Mouse (Mus musculus): ENCODE results near the gene L3mbtl4. TPM values are rescaled to one million over a fixed set of nuclear protein-coding genes. Genes with fewer than 3 reads are reported as not detected.

L3mbtl4 gene
- polyA plus RNA-seq, 1 experiment from 2014 or later: 0.08 TPM

GRCm38 (mm10) chr17:68422663-68423498, 149.3 kb downstream of the L3mbtl4 start:
- Histone ChIP-seq H3K4me2 (replicated peaks; ENCODE audit: low read depth, low read length) (no peak overlapping the region), H3K36me3 (ENCODE audit: insufficient read depth, low read length) (no peaks in the 10 kb centered on the region), H3K4me1 (ENCODE audit: insufficient read depth, low read depth, low read length) (no peaks in the 10 kb centered on the region), H3K4me3 (ENCODE audit: low read depth, low read length) (no peak overlapping the region), H3K27me3 (replicated peaks; ENCODE audit: insufficient read depth, low read length) (no peaks in the 10 kb centered on the region), H3K9ac (replicated peaks; ENCODE audit: low read depth) (no peak overlapping the region), H3K27ac (ENCODE audit: low read length) (no peak overlapping the region), H3K9me3 (ENCODE audit: low read length) (no peaks in the 10 kb centered on the region)
- no peak for ATAC-seq
- 57% methylated on average over 12 of the region's 12 CpGs for WGBS
- no peak for TF ChIP-seq EP300 (IDR thresholded peaks at IDR 0.05)
- TF ChIP-seq CTCF (IDR thresholded peaks at IDR 0.05): no peak
- no peak for DNase-seq (ENCODE audit: low spot score)

DNA sequence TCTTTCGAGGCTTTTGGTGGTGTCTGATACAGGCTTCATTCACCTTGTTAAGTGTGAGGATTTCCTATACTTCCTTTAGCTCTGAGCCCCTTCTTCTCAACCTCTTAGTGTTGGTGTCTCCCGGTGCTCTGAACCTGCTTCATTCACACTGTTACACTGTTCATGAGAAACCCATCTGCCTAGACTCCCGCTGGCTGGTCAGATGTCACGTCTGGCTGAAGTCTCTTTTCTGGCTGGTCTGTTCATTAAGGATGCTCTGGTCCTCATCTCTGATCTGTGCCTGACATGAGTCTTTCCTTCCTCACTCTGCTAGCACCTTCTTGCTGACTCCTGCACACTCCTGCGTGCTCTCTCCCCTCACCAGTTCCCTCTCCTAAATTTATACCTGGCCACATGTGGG, 160.0 kb downstream of the L3mbtl4 start:
- DNase-seq (ENCODE audit: low spot score) (no peak), ATAC-seq (no peak)
- TF ChIP-seq EP300 (IDR thresholded peaks at IDR 0.05) (no peak), CTCF (IDR thresholded peaks at IDR 0.05) (no peak)
- Histone ChIP-seq H3K9me3 (ENCODE audit: low read length) (no peaks in the 10 kb centered on the region), H3K4me1 (ENCODE audit: insufficient read depth, low read depth, low read length) (no peaks in the 10 kb centered on the region), H3K4me2 (replicated peaks; ENCODE audit: low read depth, low read length) (no peak overlapping the region), H3K9ac (replicated peaks; ENCODE audit: low read depth) (no peak overlapping the region), H3K27ac (ENCODE audit: low read length) (no peak overlapping the region), H3K4me3 (ENCODE audit: low read depth, low read length) (no peak overlapping the region), H3K27me3 (replicated peaks; ENCODE audit: insufficient read depth, low read length) (no peaks in the 10 kb centered on the region), H3K36me3 (ENCODE audit: insufficient read depth, low read length) (no peaks in the 10 kb centered on the region)
- 63% methylated on average over 5 of the region's 5 CpGs for WGBS

- WGBS: 82% methylated on average over 1 of the region's 1 CpGs
Observed at GRCm38 (mm10) chr17:68450921-68451320, 177.3 kb downstream of the L3mbtl4 start.

GRCm38 (mm10) chr17:68461471-68461870, 187.9 kb downstream of the L3mbtl4 start:
- Histone ChIP-seq H3K9ac (replicated peaks; ENCODE audit: low read depth) (no peak overlapping the region), H3K36me3 (ENCODE audit: insufficient read depth, low read length) (no peaks in the 10 kb centered on the region), H3K9me3 (ENCODE audit: low read length) (no peaks in the 10 kb centered on the region), H3K4me2 (replicated peaks; ENCODE audit: low read depth, low read length) (no peak overlapping the region), H3K27ac (ENCODE audit: low read length) (no peak overlapping the region), H3K4me1 (ENCODE audit: insufficient read depth, low read depth, low read length) (no peaks in the 10 kb centered on the region), H3K4me3 (ENCODE audit: low read depth, low read length) (no peak overlapping the region), H3K27me3 (replicated peaks; ENCODE audit: insufficient read depth, low read length) (no peaks in the 10 kb centered on the region)
- TF ChIP-seq EP300 (IDR thresholded peaks at IDR 0.05): no peak
- no peak for TF ChIP-seq CTCF (IDR thresholded peaks at IDR 0.05)
- 83% methylated on average over 5 of the region's 5 CpGs for WGBS
- DNase-seq (ENCODE audit: low spot score) (no peak), ATAC-seq (no peak)

More at GRCm38 (mm10) chr17:68450921-68451320, 177.3 kb downstream of the L3mbtl4 start:
- Histone ChIP-seq H3K9ac (replicated peaks; ENCODE audit: low read depth) (no peak overlapping the region), H3K36me3 (ENCODE audit: insufficient read depth, low read length) (no peaks in the 10 kb centered on the region), H3K9me3 (ENCODE audit: low read length) (no peaks in the 10 kb centered on the region), H3K27ac (ENCODE audit: low read length) (no peak overlapping the region), H3K4me2 (replicated peaks; ENCODE audit: low read depth, low read length) (no peak overlapping the region), H3K4me1 (ENCODE audit: insufficient read depth, low read depth, low read length) (no peaks in the 10 kb centered on the region), H3K4me3 (ENCODE audit: low read depth, low read length) (no peak overlapping the region), H3K27me3 (replicated peaks; ENCODE audit: insufficient read depth, low read length) (no peaks in the 10 kb centered on the region)
- TF ChIP-seq EP300 (IDR thresholded peaks at IDR 0.05): no peak
- TF ChIP-seq CTCF (IDR thresholded peaks at IDR 0.05): no peak
- no peak for DNase-seq (ENCODE audit: low spot score)
- no peak for ATAC-seq

DNA sequence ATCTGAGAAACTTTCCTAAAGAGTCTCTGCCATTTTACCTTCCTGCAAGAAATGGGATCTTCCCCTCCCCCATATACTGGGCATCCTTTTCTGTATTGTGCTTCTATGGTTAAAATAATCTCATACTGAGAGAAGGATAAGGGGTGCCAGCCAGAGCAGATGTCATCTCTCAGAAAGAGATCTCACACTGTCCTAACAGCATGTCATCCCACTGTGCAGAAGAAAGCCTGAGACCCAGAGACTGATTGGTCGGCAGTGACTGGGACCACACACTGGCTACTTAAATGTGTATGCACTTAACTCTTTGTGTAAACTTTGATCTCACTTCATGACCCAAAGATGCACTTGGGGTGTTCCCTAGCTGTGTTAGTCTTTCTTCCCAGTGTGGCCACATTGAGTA, 193.7 kb downstream of the L3mbtl4 start:
- DNase-seq (ENCODE audit: low spot score) (no peak), ATAC-seq (no peak)
- TF ChIP-seq EP300 (IDR thresholded peaks at IDR 0.05) (no peak), CTCF (IDR thresholded peaks at IDR 0.05) (no peak)
- 21% methylated on average over 1 of the region's 1 CpGs for WGBS
- Histone ChIP-seq H3K4me1 (ENCODE audit: insufficient read depth, low read depth, low read length) (no peaks in the 10 kb centered on the region), H3K36me3 (ENCODE audit: insufficient read depth, low read length) (no peaks in the 10 kb centered on the region), H3K4me2 (replicated peaks; ENCODE audit: low read depth, low read length) (no peak overlapping the region), H3K27me3 (replicated peaks; ENCODE audit: insufficient read depth, low read length) (no peaks in the 10 kb centered on the region), H3K4me3 (ENCODE audit: low read depth, low read length) (no peak overlapping the region), H3K9ac (replicated peaks; ENCODE audit: low read depth) (no peak overlapping the region), H3K27ac (ENCODE audit: low read length) (no peak overlapping the region), H3K9me3 (ENCODE audit: low read length) (no peaks in the 10 kb centered on the region)

GRCm38 (mm10) chr17:68490065-68490691, 216.6 kb downstream of the L3mbtl4 start:
- no peaks in the 10 kb centered on the region for H3K9me3 ChIP-seq (ENCODE audit: low read length)
- 46% methylated on average over 4 of the region's 4 CpGs for WGBS
- H3K4me1 ChIP-seq (ENCODE audit: insufficient read depth, low read depth, low read length): no peaks in the 10 kb centered on the region
- no peak overlapping the region for H3K27ac ChIP-seq (ENCODE audit: low read length)
- no peaks in the 10 kb centered on the region for H3K27me3 ChIP-seq (replicated peaks; ENCODE audit: insufficient read depth, low read length)
- no peak overlapping the region for H3K9ac ChIP-seq (replicated peaks; ENCODE audit: low read depth)
- H3K36me3 ChIP-seq (ENCODE audit: insufficient read depth, low read length): no peaks in the 10 kb centered on the region
- DNase-seq (ENCODE audit: low spot score) (no peak), ATAC-seq (no peak)
- no peak overlapping the region for H3K4me2 ChIP-seq (replicated peaks; ENCODE audit: low read depth, low read length)
- TF ChIP-seq EP300 (IDR thresholded peaks at IDR 0.05) (no peak), CTCF (IDR thresholded peaks at IDR 0.05) (no peak)
- no peak overlapping the region for H3K4me3 ChIP-seq (ENCODE audit: low read depth, low read length)

All from lung, postnatal 0 days (tissue).